28 mouse cellular contexts compared by ENCODE assay signal in genomic region chr8:43782106-43782505, GRCm38 (mm10).
A peak's percentile ranks its signal among the peaks of the same experiment; 100 is the strongest.
DNase-seq lines count a peak whose midpoint lies in the region; ATAC-seq and TF ChIP-seq lines count a peak whose summit lies in the region.
"Had no signal": no experiment of that assay in that cellular context is flagged by ENCODE, and none has a peak within 500 bp of the region (broad histone marks: within the 10 kb centered on the region; RNA-seq: fewer than 3 reads in every experiment).

No protein-coding gene starts in this region.

- TF ChIP-seq CTCF in brain, embryonic 14.5 days (IDR thresholded peaks at IDR 0.05; ENCODE audit: borderline replicate concordance, extremely low read depth, insufficient read depth, insufficient read length): no peak

- no peaks in the 10 kb centered on the region for H3K9me3 ChIP-seq in embryonic facial prominence, embryonic 14.5 days (ENCODE audit: control insufficient read depth, low read length)
- peaks cover 4% of the 10 kb centered on the region; the same call in 1 of the 2 replicates for H3K9me3 ChIP-seq in embryonic facial prominence, embryonic 10.5 days
- no peaks in the 10 kb centered on the region for H3K9me3 ChIP-seq in hindbrain, embryonic 14.5 days (ENCODE audit: control insufficient read depth, low read length)
- H3K9me3 ChIP-seq in hindbrain, embryonic 12.5 days (replicated peaks): no peaks in the 10 kb centered on the region
- no peaks in the 10 kb centered on the region for H3K9me3 ChIP-seq in limb, embryonic 10.5 days (replicated peaks)
- H3K9me3 ChIP-seq: embryonic facial prominence, embryonic 12.5 days; embryonic facial prominence, embryonic 15.5 days; forebrain, embryonic 12.5 days had no signal

- WGBS in embryonic facial prominence, embryonic 14.5 days: 77% methylated on average over 4 of the region's 4 CpGs
- WGBS in embryonic facial prominence, embryonic 10.5 days: 83% methylated on average over 4 of the region's 4 CpGs
- 43% methylated on average over 4 of the region's 4 CpGs for WGBS in hindbrain, embryonic 14.5 days
- WGBS in hindbrain, embryonic 12.5 days: 54% methylated on average over 4 of the region's 4 CpGs
- WGBS in limb, embryonic 10.5 days: 90% methylated on average over 4 of the region's 4 CpGs

- no peaks in the 10 kb centered on the region for H3K36me3 ChIP-seq in embryonic facial prominence, embryonic 14.5 days (ENCODE audit: control insufficient read depth, insufficient read depth, low read length)
- H3K36me3 ChIP-seq in embryonic facial prominence, embryonic 10.5 days (replicated peaks): no peaks in the 10 kb centered on the region
- no peaks in the 10 kb centered on the region for H3K36me3 ChIP-seq in hindbrain, embryonic 14.5 days (replicated peaks; ENCODE audit: control insufficient read depth, insufficient read depth)
- H3K36me3 ChIP-seq in hindbrain, embryonic 12.5 days: no peaks in the 10 kb centered on the region
- H3K36me3 ChIP-seq in limb, embryonic 10.5 days: no peaks in the 10 kb centered on the region
- H3K36me3 ChIP-seq: embryonic facial prominence, embryonic 12.5 days; embryonic facial prominence, embryonic 15.5 days; forebrain, embryonic 10.5 days; forebrain, embryonic 12.5 days; G1E had no signal

- H3K4me3 ChIP-seq in embryonic facial prominence, embryonic 14.5 days (ENCODE audit: low read depth, low read length): no peak overlapping the region
- H3K4me3 ChIP-seq in embryonic facial prominence, embryonic 10.5 days: no peak overlapping the region
- no peak overlapping the region for H3K4me3 ChIP-seq in hindbrain, embryonic 14.5 days (replicated peaks; ENCODE audit: low read length)
- no peak overlapping the region for H3K4me3 ChIP-seq in hindbrain, embryonic 12.5 days
- no peak overlapping the region for H3K4me3 ChIP-seq in limb, embryonic 10.5 days
- H3K4me3 ChIP-seq: embryonic facial prominence, embryonic 12.5 days; embryonic facial prominence, embryonic 15.5 days; erythroblast, embryonic 14.5 days; forebrain, embryonic 10.5 days; forebrain, embryonic 12.5 days had no signal

- H3K4me2 ChIP-seq in embryonic facial prominence, embryonic 14.5 days (ENCODE audit: low read depth, low read length): no peak overlapping the region
- H3K4me2 ChIP-seq in hindbrain, embryonic 14.5 days (replicated peaks): no peak overlapping the region
- H3K4me2 ChIP-seq in hindbrain, embryonic 12.5 days (replicated peaks): no peak overlapping the region
- H3K4me2 ChIP-seq: embryonic facial prominence, embryonic 12.5 days; embryonic facial prominence, embryonic 15.5 days; forebrain, embryonic 12.5 days had no signal

- H3K27me3 ChIP-seq in embryonic facial prominence, embryonic 14.5 days (replicated peaks; ENCODE audit: control insufficient read depth, insufficient read depth, low read length): no peaks in the 10 kb centered on the region
- no peaks in the 10 kb centered on the region for H3K27me3 ChIP-seq in embryonic facial prominence, embryonic 10.5 days (replicated peaks; ENCODE audit: low read depth, poor library complexity, severe bottlenecking)
- no peaks in the 10 kb centered on the region for H3K27me3 ChIP-seq in hindbrain, embryonic 14.5 days (ENCODE audit: control insufficient read depth, insufficient read depth, low read length)
- no peaks in the 10 kb centered on the region for H3K27me3 ChIP-seq in hindbrain, embryonic 12.5 days
- no peaks in the 10 kb centered on the region for H3K27me3 ChIP-seq in limb, embryonic 10.5 days (ENCODE audit: low read depth, poor library complexity, severe bottlenecking)
- H3K27me3 ChIP-seq: CH12.LX; embryonic facial prominence, embryonic 12.5 days; embryonic facial prominence, embryonic 15.5 days; forebrain, embryonic 12.5 days had no signal

- no peak for ATAC-seq in embryonic facial prominence, embryonic 14.5 days (ENCODE audit: low read depth)
- ATAC-seq in hindbrain, embryonic 14.5 days (ENCODE audit: low FRiP score): no peak
- no peak for ATAC-seq in hindbrain, embryonic 12.5 days (ENCODE audit: low FRiP score)
- ATAC-seq: CD4-positive, CD25-positive, alpha-beta regulatory T cell, adult 4 months; forebrain, embryonic 16.5 days had no signal

- peak; percentile 0 for DNase-seq in embryonic facial prominence, embryonic 14.5 days (ENCODE audit: low spot score)
- no peak for DNase-seq in embryonic facial prominence, embryonic 10.5 days (ENCODE audit: low spot score)
- peak; percentile 3 for DNase-seq in hindbrain, embryonic 14.5 days (ENCODE audit: low spot score)
- peak; percentile 13 for DNase-seq in brain, embryonic 14.5 days (ENCODE audit: low read depth)
- peak; percentile 40 for DNase-seq in retina, postnatal 1 day
- DNase-seq in neural tube, embryonic 10.5 days (ENCODE audit: extremely low spot score, low spot score): no peak
- no peak for DNase-seq in limb, embryonic 10.5 days (ENCODE audit: low spot score)
- DNase-seq: adrenal gland, adult 2 months; adrenal gland, postnatal 10 days; adrenal gland, postnatal 25 days; B cell, adult 2 months; cerebellum, adult 11 months; cerebellum, adult 18-20 months; cerebellum, adult 8-10 months; cerebellum, adult 9-11 months; cerebellum, postnatal 14 days; cerebellum, postnatal 36 days; embryo, embryonic 11 days had no signal

- no peak overlapping the region for H3K9ac ChIP-seq in embryonic facial prominence, embryonic 14.5 days (ENCODE audit: low read depth, low read length)
- H3K9ac ChIP-seq in hindbrain, embryonic 14.5 days: no peak overlapping the region
- H3K9ac ChIP-seq in hindbrain, embryonic 12.5 days: no peak overlapping the region
- H3K9ac ChIP-seq: embryonic facial prominence, embryonic 12.5 days; embryonic facial prominence, embryonic 15.5 days; forebrain, embryonic 12.5 days had no signal

- H3K4me1 ChIP-seq in embryonic facial prominence, embryonic 14.5 days (ENCODE audit: control insufficient read depth, insufficient read depth, low read length): no peaks in the 10 kb centered on the region
- no peaks in the 10 kb centered on the region for H3K4me1 ChIP-seq in embryonic facial prominence, embryonic 10.5 days
- no peaks in the 10 kb centered on the region for H3K4me1 ChIP-seq in hindbrain, embryonic 14.5 days (replicated peaks; ENCODE audit: control insufficient read depth, insufficient read depth, low read length)
- no peaks in the 10 kb centered on the region for H3K4me1 ChIP-seq in hindbrain, embryonic 12.5 days
- no peaks in the 10 kb centered on the region for H3K4me1 ChIP-seq in limb, embryonic 10.5 days
- H3K4me1 ChIP-seq: embryonic facial prominence, embryonic 12.5 days; embryonic facial prominence, embryonic 15.5 days; forebrain, embryonic 12.5 days had no signal

- no peak overlapping the region for H3K27ac ChIP-seq in embryonic facial prominence, embryonic 14.5 days (replicated peaks; ENCODE audit: low read depth, low read length)
- no peak overlapping the region for H3K27ac ChIP-seq in embryonic facial prominence, embryonic 10.5 days (replicated peaks)
- H3K27ac ChIP-seq in hindbrain, embryonic 14.5 days: no peak overlapping the region
- no peak overlapping the region for H3K27ac ChIP-seq in hindbrain, embryonic 12.5 days
- no peak overlapping the region for H3K27ac ChIP-seq in limb, embryonic 10.5 days
- H3K27ac ChIP-seq: embryonic facial prominence, embryonic 12.5 days; embryonic facial prominence, embryonic 15.5 days; forebrain, embryonic 10.5 days; forebrain, embryonic 12.5 days had no signal

- no peak for TF ChIP-seq POLR2A in brain, embryonic 14.5 days (IDR thresholded peaks at IDR 0.05; ENCODE audit: borderline replicate concordance, extremely low read depth, insufficient read depth, insufficient read length, poor library complexity, severe bottlenecking)

Comparison
In these comparisons a context has a peak if more than half of its experiments do, and no peak if none do; other contexts are left out.
1. DNase-seq: peak in embryonic facial prominence, embryonic 14.5 days (single experiment), hindbrain, embryonic 14.5 days (single experiment), brain, embryonic 14.5 days (single experiment) and retina, postnatal 1 day (single experiment); none in embryonic facial prominence, embryonic 10.5 days (single experiment), neural tube, embryonic 10.5 days (single experiment) and limb, embryonic 10.5 days (single experiment).